Mouse (Mus musculus) liver, embryonic 15.5 days (tissue): ENCODE measurements around the gene Slc6a8. TPM values are rescaled to one million over a fixed set of nuclear protein-coding genes. Genes with fewer than 3 reads are reported as not detected.

Source experiments
- ATAC-seq: fragments of 200-750 bp; cut with Nextera tagmentation; 2 replicates; pipeline ENCODE4 v1.8.0; 2017; ENCODE audit warnings: moderate number of reproducible peaks, mild to moderate bottlenecking, moderate library complexity; ENCODE audit not compliant: insufficient read depth
- H3K27ac ChIP-seq: fragments of 300-500 bp; sonication (generic); replicated peaks from 2 replicates; pipeline ENCODE4 v1.5.1; 2015; ENCODE audit warnings: mild to moderate bottlenecking, inconsistent platforms
- H3K27me3 ChIP-seq: fragments of 300-500 bp; sonication (generic); 2 replicates; pipeline ENCODE4 v1.6.1; 2015; ENCODE audit warnings: mild to moderate bottlenecking, inconsistent platforms
- H3K36me3 ChIP-seq: fragments of 300-500 bp; sonication (generic); replicated peaks from 2 replicates; pipeline ENCODE4 v1.6.1; 2015; ENCODE audit warnings: moderate library complexity, mild to moderate bottlenecking, inconsistent platforms
- H3K4me1 ChIP-seq: fragments of 300-500 bp; sonication (generic); replicated peaks from 2 replicates; pipeline ENCODE4 v1.6.1; 2015; ENCODE audit warnings: inconsistent platforms
- H3K4me2 ChIP-seq: fragments of 300-500 bp; sonication (generic); 2 replicates; pipeline ENCODE4 v1.6.1; 2015; ENCODE audit warnings: moderate library complexity, mild to moderate bottlenecking, inconsistent platforms
- H3K4me3 ChIP-seq: fragments of 300-500 bp; sonication (generic); replicated peaks from 2 replicates; pipeline ENCODE4 v1.5.1; 2015; ENCODE audit warnings: mild to moderate bottlenecking, inconsistent platforms
- H3K9ac ChIP-seq: fragments of 300-500 bp; sonication (generic); 2 replicates; pipeline ENCODE4 v1.6.1; 2015; ENCODE audit warnings: moderate library complexity, mild to moderate bottlenecking, inconsistent platforms
- H3K9me3 ChIP-seq: fragments of 300-500 bp; sonication (generic); replicated peaks from 2 replicates; pipeline ENCODE4 v1.6.1; 2016; ENCODE audit warnings: inconsistent platforms
- WGBS: fragments of 180-500 bp; shearing (Covaris S2); methylation state at CpG from one replicate; pipeline ENCODE4 v1.1.7; 2015; ENCODE audit warnings: mixed read lengths; ENCODE audit not compliant: insufficient replicate concordance; 5-methylcytosine and 5-hydroxymethylcytosine counted together
- polyA plus RNA-seq: library from polyadenylated mRNA; unstranded; fragments of >200 nt; fragmentation: Nextera tagmentation; extraction: Ambion mirVana; gene quantifications from 2 replicates; pipeline ENCODE4 v1.2.1, GENCODE M21; 2015

Slc6a8 gene
- polyA plus RNA-seq, 1 experiment from 2014 or later: 0.51 TPM

- Histone ChIP-seq H3K27me3 (no peaks in the 10 kb centered on the region), H3K4me2 (no peak overlapping the region), H3K36me3 (no peaks in the 10 kb centered on the region), H3K27ac (no peak overlapping the region), H3K4me3 (no peak overlapping the region), H3K9me3 (no peaks in the 10 kb centered on the region), H3K9ac (no peak overlapping the region), H3K4me1 (no peaks in the 10 kb centered on the region)
- ATAC-seq: no peak
- 23% methylated on average over 1 of the region's 1 CpGs for WGBS
These were observed 58.0 kb downstream of the Slc6a8 start for GRCm38 (mm10) chrX:73730908-73731307.

Other genes starting within 250 kb of the Slc6a8 start
- gene Trex2, start 237.8 kb upstream of the Slc6a8 start, polyA plus RNA-seq: not detected in 2 replicates
- gene Haus7, start 214.1 kb upstream of the Slc6a8 start, polyA plus RNA-seq: 41.6 and 42.1 TPM in 2 replicates
- gene Bgn, start 189.5 kb upstream of the Slc6a8 start, polyA plus RNA-seq: 10.0 and 12.4 TPM in 2 replicates
- gene Atp2b3, start 170.1 kb upstream of the Slc6a8 start, polyA plus RNA-seq: 0.05 TPM in 1 of 2 replicates, not detected in the other
- gene Dusp9, start 33.7 kb upstream of the Slc6a8 start, polyA plus RNA-seq: 30.5 and 33.9 TPM in 2 replicates
- 0.94 and 1.1 TPM in 2 replicates for gene Pnck, start 13.0 kb upstream of the Slc6a8 start, polyA plus RNA-seq
- gene Bcap31, start 43.0 kb downstream of the Slc6a8 start, polyA plus RNA-seq: 127 and 137 TPM in 2 replicates
- gene Abcd1, start 43.4 kb downstream of the Slc6a8 start, polyA plus RNA-seq: 9.5 and 10.0 TPM in 2 replicates
- gene Plxnb3, start 83.9 kb downstream of the Slc6a8 start, polyA plus RNA-seq: 0.29 and 0.45 TPM in 2 replicates
- 1.9 and 2.9 TPM in 2 replicates for gene Srpk3, start 101.3 kb downstream of the Slc6a8 start, polyA plus RNA-seq
- gene Idh3g, start 113.7 kb downstream of the Slc6a8 start, polyA plus RNA-seq: 117 and 127 TPM in 2 replicates
- 162 and 163 TPM in 2 replicates for gene Ssr4, start 113.9 kb downstream of the Slc6a8 start, polyA plus RNA-seq
- gene Pdzd4, start 151.8 kb downstream of the Slc6a8 start, polyA plus RNA-seq: 0.07 and 0.08 TPM in 2 replicates
- 0.05 and 0.10 TPM in 2 replicates for gene Avpr2, start 219.0 kb downstream of the Slc6a8 start, polyA plus RNA-seq
- 0.21 and 0.26 TPM in 2 replicates for gene L1cam, start 223.0 kb downstream of the Slc6a8 start, polyA plus RNA-seq
- gene Arhgap4, start 248.7 kb downstream of the Slc6a8 start, polyA plus RNA-seq: 6.4 and 7.7 TPM in 2 replicates
- 72.4 and 79.2 TPM in 2 replicates for gene Naa10, start 248.8 kb downstream of the Slc6a8 start, polyA plus RNA-seq